In the genomic region with DNA sequence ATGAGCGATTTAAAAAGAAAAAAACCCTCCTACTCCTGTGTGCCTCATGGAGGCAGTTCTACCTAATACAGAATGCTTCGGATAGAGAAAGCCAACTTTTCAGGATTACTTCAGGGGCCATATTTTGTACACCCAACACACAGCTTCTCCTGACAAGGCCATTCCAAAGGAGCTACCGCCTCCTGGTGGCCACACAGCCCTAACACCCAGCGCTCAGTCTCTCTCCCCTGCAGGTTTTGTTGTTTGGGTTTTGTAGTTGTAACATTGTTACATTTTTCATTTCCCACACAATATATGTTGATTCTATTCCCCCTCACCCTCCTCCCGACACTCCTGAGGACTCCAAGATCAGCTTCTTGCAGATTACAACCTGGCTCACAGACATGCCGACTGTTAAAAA, we compare ENCODE assay signal across 10 mouse cellular contexts. TPM values are rescaled to one million over a fixed set of nuclear protein-coding genes. Genes with fewer than 3 reads are reported as not detected.
DNase-seq lines count a peak whose midpoint lies in the region; ATAC-seq and TF ChIP-seq lines count a peak whose summit lies in the region.
"Had no signal": no experiment of that assay in that cellular context is flagged by ENCODE, and none has a peak within 500 bp of the region (broad histone marks: within the 10 kb centered on the region; RNA-seq: fewer than 3 reads in every experiment).

No protein-coding gene starts in this region.

- H3K4me2 ChIP-seq in hindbrain, embryonic 13.5 days: no peak overlapping the region
- H3K4me2 ChIP-seq: embryonic facial prominence, embryonic 15.5 days had no signal

- H3K4me1 ChIP-seq in hindbrain, embryonic 10.5 days (replicated peaks): peaks cover 32% of the 10 kb centered on the region
- peaks cover 26% of the 10 kb centered on the region for H3K4me1 ChIP-seq in hindbrain, embryonic 13.5 days (replicated peaks)
- peaks cover 15% of the 10 kb centered on the region for H3K4me1 ChIP-seq in testis, adult 2 months (ENCODE audit: control insufficient read depth, insufficient read depth, low read length)

- H3K4me3 ChIP-seq in hindbrain, embryonic 10.5 days: no peak overlapping the region
- H3K4me3 ChIP-seq in hindbrain, embryonic 13.5 days: no peak overlapping the region
- no peak overlapping the region for H3K4me3 ChIP-seq in testis, adult 2 months (ENCODE audit: control insufficient read depth, low read depth, low read length)
- H3K4me3 ChIP-seq: embryonic facial prominence, embryonic 15.5 days had no signal

- DNase-seq in hindbrain, embryonic 10.5 days (ENCODE audit: low spot score): peak; percentile 50
- peak; percentile 48 for DNase-seq in urinary bladder, postnatal 14 days (ENCODE audit: low spot score)
- no peak for DNase-seq in urinary bladder, postnatal 4 days (ENCODE audit: low spot score in 2 of 2)
- DNase-seq in cerebellum, adult 8-10 months: peak; percentile 77
- peak; percentile 78 for DNase-seq in left cerebral cortex, postnatal 4 days
- DNase-seq in urinary bladder, postnatal 10 days (ENCODE audit: low spot score): no peak

- no peaks in the 10 kb centered on the region for H3K36me3 ChIP-seq in hindbrain, embryonic 10.5 days
- H3K36me3 ChIP-seq in hindbrain, embryonic 13.5 days: no peaks in the 10 kb centered on the region
- no peaks in the 10 kb centered on the region for H3K36me3 ChIP-seq in testis, adult 2 months (ENCODE audit: control insufficient read depth, insufficient read depth, low read length)
- H3K36me3 ChIP-seq: embryonic facial prominence, embryonic 15.5 days had no signal

- no peaks in the 10 kb centered on the region for H3K27me3 ChIP-seq in hindbrain, embryonic 10.5 days (ENCODE audit: insufficient read depth, poor library complexity, severe bottlenecking)
- H3K27me3 ChIP-seq in hindbrain, embryonic 13.5 days: peaks cover 4% of the 10 kb centered on the region; the same call in 1 of the 2 replicates
- no peaks in the 10 kb centered on the region for H3K27me3 ChIP-seq in testis, adult 2 months (ENCODE audit: control insufficient read depth, insufficient read depth, low read length)
- H3K27me3 ChIP-seq: embryonic facial prominence, embryonic 15.5 days had no signal

- peak; percentile 67; the same call in 1 of the 2 replicates for TF ChIP-seq CTCF in testis, adult 2 months (IDR thresholded peaks at IDR 0.05; ENCODE audit: control insufficient read depth, insufficient read depth, insufficient replicate concordance, low read depth, low read length)

- no peaks in the 10 kb centered on the region for H3K9me3 ChIP-seq in hindbrain, embryonic 10.5 days
- H3K9me3 ChIP-seq in hindbrain, embryonic 13.5 days: no peaks in the 10 kb centered on the region
- H3K9me3 ChIP-seq: embryonic facial prominence, embryonic 15.5 days had no signal

- no peak overlapping the region for H3K9ac ChIP-seq in hindbrain, embryonic 13.5 days
- H3K9ac ChIP-seq: embryonic facial prominence, embryonic 15.5 days had no signal

- no peak for ATAC-seq in hindbrain, embryonic 13.5 days (ENCODE audit: low FRiP score)

- H3K27ac ChIP-seq in hindbrain, embryonic 10.5 days: no peak overlapping the region
- H3K27ac ChIP-seq in hindbrain, embryonic 13.5 days: no peak overlapping the region
- H3K27ac ChIP-seq in testis, adult 2 months (ENCODE audit: control insufficient read depth, insufficient read depth, low read depth, low read length): no peak overlapping the region
- H3K27ac ChIP-seq: embryonic facial prominence, embryonic 15.5 days had no signal

- no peak for TF ChIP-seq POLR2A in testis, adult 2 months (IDR thresholded peaks at IDR 0.05; ENCODE audit: control insufficient read depth, low read depth, low read length)

- 31% methylated on average over 6 of the region's 6 CpGs for WGBS in hindbrain, embryonic 10.5 days
- 32% methylated on average over 6 of the region's 6 CpGs for WGBS in hindbrain, embryonic 13.5 days

- intact Hi-C loops in left cerebral cortex, postnatal 4 days (cut with DNase I): loop anchor here (2.0 kb wide), 1 partner anchor 365 kb away; no protein-coding TSS in a partner anchor

RNA-seq across cellular contexts. Expression of a gene that starts 3.4 kb away (rescaled TPM):
- 5.3 and 5.6 TPM in 2 replicates for polyA plus RNA-seq in hindbrain, embryonic 10.5 days (2016; fragmentation: Nextera tagmentation; extraction: Ambion mirVana)
- 8.0 and 8.2 TPM in 2 replicates for polyA plus RNA-seq in hindbrain, embryonic 13.5 days (2015; fragmentation: Nextera tagmentation; extraction: Ambion mirVana)
- total RNA-seq in left cerebral cortex, postnatal 4 days (2021): 1 to 10 TPM; 5.7 to 7.8 TPM
- 5.2 and 5.3 TPM in 2 replicates for polyA plus RNA-seq in testis, adult 2 months (2012; rRNA removed)

RNA-seq across cellular contexts. Expression of a gene that starts 7.6 kb away (rescaled TPM):
- not detected in 2 replicates for polyA plus RNA-seq in hindbrain, embryonic 10.5 days (2016; fragmentation: Nextera tagmentation; extraction: Ambion mirVana)
- not detected in 2 replicates for polyA plus RNA-seq in hindbrain, embryonic 13.5 days (2015; fragmentation: Nextera tagmentation; extraction: Ambion mirVana)
- total RNA-seq in left cerebral cortex, postnatal 4 days (2021): not detected
- polyA plus RNA-seq in testis, adult 2 months (2012; rRNA removed): 11.1 and 14.8 TPM in 2 replicates
- total RNA-seq: left cerebral cortex, postnatal 14 days had no signal
- polyA plus RNA-seq: embryonic facial prominence, embryonic 15.5 days had no signal

RNA-seq across cellular contexts. Expression of a gene that starts 40.1 kb away (rescaled TPM):
- polyA plus RNA-seq in hindbrain, embryonic 10.5 days (2016; fragmentation: Nextera tagmentation; extraction: Ambion mirVana): 66.0 and 77.9 TPM in 2 replicates
- 44.0 and 46.0 TPM in 2 replicates for polyA plus RNA-seq in hindbrain, embryonic 13.5 days (2015; fragmentation: Nextera tagmentation; extraction: Ambion mirVana)
- 10 to 100 TPM; 46.8 to 50.1 TPM for total RNA-seq in left cerebral cortex, postnatal 4 days (2021)
- polyA plus RNA-seq in testis, adult 2 months (2012; rRNA removed): 11.5 and 13.8 TPM in 2 replicates

RNA-seq across cellular contexts. Expression of a gene that starts 40.4 kb away (rescaled TPM):
- polyA plus RNA-seq in hindbrain, embryonic 10.5 days (2016; fragmentation: Nextera tagmentation; extraction: Ambion mirVana): 103 and 116 TPM in 2 replicates
- 91.5 and 93.4 TPM in 2 replicates for polyA plus RNA-seq in hindbrain, embryonic 13.5 days (2015; fragmentation: Nextera tagmentation; extraction: Ambion mirVana)
- total RNA-seq in left cerebral cortex, postnatal 4 days (2021): 10 to 100 TPM; 39.9 to 43.0 TPM
- polyA plus RNA-seq in testis, adult 2 months (2012; rRNA removed): 136 and 138 TPM in 2 replicates

Comparison
In these comparisons a context has a peak if more than half of its experiments do, and no peak if none do; other contexts are left out.
1. DNase-seq: peak in hindbrain, embryonic 10.5 days (single experiment), urinary bladder, postnatal 14 days (single experiment), cerebellum, adult 8-10 months (single experiment) and left cerebral cortex, postnatal 4 days (single experiment); none in urinary bladder, postnatal 4 days (0 of 2) and urinary bladder, postnatal 10 days (single experiment).
2. RNA of a gene that starts 7.6 kb away (polyA plus RNA-seq): 11.1 to 14.8 TPM in testis, adult 2 months; not detected in hindbrain, embryonic 10.5 days and not detected in hindbrain, embryonic 13.5 days; every median in the first group is over 10 times any median in the second.